Mouse (Mus musculus): ENCODE data around the gene Dmd.
"Not testable (repeated sequence)": the region's sequence is repeated elsewhere in the genome, so short reads cannot be mapped to it uniquely, and the experiment has no call there.

Dmd gene

GRCm38 (mm10) chrX:82948630-82949029 lies at the start of gene Dmd:
TSS of gene Dmd (plus strand) at chrX:82948870.
- peak; percentile 27 for DNase-seq (ENCODE audit: low read depth)

- no peak for DNase-seq (ENCODE audit: low read depth)
These were observed 47.2 kb upstream of the Dmd start for GRCm38 (mm10) chrX:82901515-82901914.

DNA sequence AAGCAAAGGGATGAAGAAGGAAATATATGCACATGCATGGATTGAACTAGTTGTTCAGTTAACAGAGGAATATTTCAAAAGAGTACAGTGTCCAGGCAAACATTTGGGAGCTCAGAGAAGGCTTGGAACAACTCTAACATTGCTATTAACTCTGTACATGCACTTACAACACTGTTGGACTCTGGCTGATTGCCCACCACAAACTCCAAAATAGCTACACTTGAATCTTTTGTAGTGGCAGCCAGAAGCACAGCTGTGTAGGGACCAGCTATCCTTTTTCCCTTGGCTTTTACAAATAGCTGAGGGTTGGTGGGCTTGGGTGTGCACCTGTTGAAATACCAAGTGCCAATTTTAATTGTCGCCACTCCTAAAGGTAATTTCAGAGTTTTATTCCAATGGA lies 39.0 kb downstream of the Dmd start:
- no peak for DNase-seq (ENCODE audit: low read depth)

GRCm38 (mm10) chrX:83050190-83050589 lies 101.5 kb downstream of the Dmd start:
- no peak for DNase-seq (ENCODE audit: low read depth)

DNA sequence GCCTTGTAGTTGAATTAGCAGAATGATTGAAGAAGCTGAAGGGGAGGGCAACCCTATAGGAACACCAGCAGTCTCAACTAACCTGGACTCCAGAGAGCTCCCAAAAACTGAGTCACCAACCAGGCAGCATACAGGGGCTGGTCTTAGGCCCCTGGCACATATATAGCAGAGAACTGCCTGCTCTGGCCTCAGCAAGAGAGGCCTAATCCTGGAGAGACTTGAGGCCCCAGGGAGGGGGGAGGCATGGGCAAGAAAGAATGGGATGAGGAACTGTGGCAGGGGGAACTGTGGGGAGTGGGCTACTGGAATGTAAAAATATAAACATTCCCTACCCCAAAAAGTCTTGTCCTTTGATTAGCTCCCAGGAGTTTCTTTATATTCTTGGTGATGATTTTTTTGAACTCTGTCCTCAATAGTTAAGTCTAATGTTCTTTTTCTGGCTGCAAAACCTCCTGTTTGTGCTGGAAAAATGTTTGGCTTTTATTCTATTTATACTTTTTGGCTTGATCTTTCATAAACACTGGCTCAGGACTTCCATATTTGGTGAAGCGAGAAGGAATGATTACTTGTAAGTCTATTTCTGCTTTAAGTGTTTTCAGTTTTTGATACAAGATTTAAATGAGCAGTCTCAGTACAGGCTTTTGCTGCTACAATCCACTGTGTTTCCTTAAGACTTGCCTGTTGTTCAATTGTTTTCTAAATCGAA lies 167.7 kb downstream of the Dmd start:
- no peak for DNase-seq (ENCODE audit: low read depth)

- no peak for DNase-seq (ENCODE audit: low read depth)
These were observed 168.5 kb downstream of the Dmd start for GRCm38 (mm10) chrX:83117198-83117597.

DNA sequence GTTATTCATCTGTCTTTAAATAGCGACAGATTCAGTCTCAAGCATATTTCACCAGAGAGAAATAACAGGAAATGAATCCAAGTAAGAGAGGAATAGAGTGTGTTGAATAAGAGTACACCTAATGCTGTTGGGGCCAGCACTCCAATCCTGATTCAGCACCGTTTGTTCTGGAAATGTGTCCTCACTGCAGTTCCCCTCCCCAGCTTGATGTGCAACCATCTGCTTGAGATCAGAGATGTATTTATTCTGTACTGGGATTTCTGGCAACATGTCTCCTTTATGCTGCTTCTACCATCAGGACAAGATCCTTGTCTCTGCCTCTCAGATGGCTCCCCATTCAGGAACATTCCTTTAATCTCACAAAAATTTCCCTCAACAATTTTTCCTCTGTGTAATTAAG lies 271.9 kb downstream of the Dmd start:
- no peak for DNase-seq (ENCODE audit: low read depth)

GRCm38 (mm10) chrX:83221050-83221449 lies 272.4 kb downstream of the Dmd start:
- no peak for DNase-seq (ENCODE audit: low read depth)

- DNase-seq (ENCODE audit: low read depth), result no peak
These were observed 538.9 kb downstream of the Dmd start, which contains the start of gene Tsga8 for GRCm38 (mm10) chrX:83487598-83487997. TSS of gene Tsga8 (minus strand) at chrX:83487924.

DNA sequence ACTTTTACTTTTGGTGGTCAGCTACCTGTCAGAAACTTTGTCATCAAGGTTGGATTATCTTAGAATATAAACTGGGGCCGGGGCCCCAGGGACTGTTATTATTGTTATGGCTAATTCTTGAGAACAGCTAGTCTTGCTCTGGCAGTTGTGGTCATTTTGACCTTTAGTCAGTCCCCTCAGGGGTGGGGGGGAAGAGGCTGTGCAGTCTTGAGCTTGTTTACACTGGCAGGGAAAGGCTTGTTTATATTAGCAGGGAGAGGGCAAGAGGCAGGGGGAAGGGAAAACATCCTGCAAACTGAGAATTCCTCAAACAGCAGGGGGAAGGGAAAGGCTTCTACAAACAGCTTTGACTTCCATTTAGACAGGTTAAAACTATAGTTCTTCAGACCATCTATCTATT lies 726.3 kb downstream of the Dmd start:
- peak; percentile 2 for DNase-seq (ENCODE audit: low read depth)

GRCm38 (mm10) chrX:83686547-83686946 lies 737.9 kb downstream of the Dmd start:
- DNase-seq (ENCODE audit: low read depth), result no peak

GRCm38 (mm10) chrX:83740533-83740932 lies 791.9 kb downstream of the Dmd start:
- DNase-seq (ENCODE audit: low read depth), result no peak

GRCm38 (mm10) chrX:83746301-83747008 lies 797.8 kb downstream of the Dmd start:
- DNase-seq (ENCODE audit: low read depth), result no peak

GRCm38 (mm10) chrX:83787406-83787805 lies 838.7 kb downstream of the Dmd start:
- DNase-seq (ENCODE audit: low read depth), result no peak

DNA sequence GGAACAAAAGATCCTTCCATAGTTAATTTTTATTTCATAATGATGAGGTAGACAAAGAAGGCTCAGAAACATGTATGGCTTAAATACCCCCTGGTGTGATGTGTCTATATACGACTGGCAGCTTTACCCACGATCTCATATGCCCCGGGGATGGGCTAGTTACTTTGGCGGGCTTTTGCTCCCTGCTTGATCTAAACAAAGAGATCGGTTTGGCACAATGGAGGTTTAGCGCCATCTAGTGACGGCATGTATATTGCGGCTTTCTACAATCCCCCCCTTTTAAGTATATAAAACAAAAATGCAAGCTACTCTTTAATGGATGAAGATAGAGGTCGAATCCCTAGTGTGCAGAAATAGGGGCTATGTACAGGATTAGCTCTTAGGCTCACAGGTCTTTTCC lies 918.8 kb downstream of the Dmd start:
- DNase-seq (ENCODE audit: low read depth), result not testable (repeated sequence)

- DNase-seq (ENCODE audit: low read depth), result not testable (repeated sequence)
These were observed 926.7 kb downstream of the Dmd start for GRCm38 (mm10) chrX:83875389-83875788.

GRCm38 (mm10) chrX:83975895-83976294 lies 1027.2 kb downstream of the Dmd start:
- no peak for DNase-seq (ENCODE audit: low read depth)

DNA sequence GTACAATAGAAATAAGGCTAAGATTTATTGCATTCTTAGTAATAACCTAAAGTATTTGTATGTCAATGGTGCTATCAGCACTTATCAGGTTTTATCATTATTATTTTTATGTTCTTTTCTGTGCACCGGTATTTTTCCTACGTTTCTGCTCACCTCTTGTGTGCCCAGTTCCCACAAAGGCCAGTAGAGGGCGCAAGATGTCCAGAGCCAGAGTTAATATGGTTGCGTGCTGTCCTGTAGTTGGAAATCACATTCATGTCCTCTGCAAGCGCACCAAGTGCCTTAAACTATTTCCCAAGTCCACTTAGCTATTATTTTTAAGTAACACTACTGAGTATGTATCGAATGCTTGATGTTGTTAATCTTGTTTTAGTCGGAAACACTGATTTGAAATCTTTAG lies 1052.6 kb downstream of the Dmd start:
- no peak for DNase-seq (ENCODE audit: low read depth)

DNA sequence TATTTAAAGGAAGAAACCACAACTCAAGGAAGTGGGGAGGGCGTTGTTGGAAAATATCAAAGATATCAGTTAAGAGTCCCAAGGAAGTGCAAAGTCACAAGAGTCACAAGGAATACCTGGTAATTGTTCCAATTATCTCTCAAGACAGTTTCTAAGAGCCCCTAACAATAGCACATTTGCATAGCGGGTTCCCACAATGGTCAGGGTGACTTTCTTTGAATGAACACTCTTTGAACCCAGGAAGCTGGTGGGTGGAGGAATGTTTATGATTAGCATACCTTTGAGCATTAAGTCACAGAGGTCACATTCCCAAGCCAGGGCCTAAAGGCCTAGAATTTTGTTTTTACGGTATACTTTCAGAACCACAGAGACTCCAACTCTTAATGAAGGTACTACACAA lies 1113.8 kb downstream of the Dmd start:
- DNase-seq (ENCODE audit: low read depth), result not testable (repeated sequence)

DNA sequence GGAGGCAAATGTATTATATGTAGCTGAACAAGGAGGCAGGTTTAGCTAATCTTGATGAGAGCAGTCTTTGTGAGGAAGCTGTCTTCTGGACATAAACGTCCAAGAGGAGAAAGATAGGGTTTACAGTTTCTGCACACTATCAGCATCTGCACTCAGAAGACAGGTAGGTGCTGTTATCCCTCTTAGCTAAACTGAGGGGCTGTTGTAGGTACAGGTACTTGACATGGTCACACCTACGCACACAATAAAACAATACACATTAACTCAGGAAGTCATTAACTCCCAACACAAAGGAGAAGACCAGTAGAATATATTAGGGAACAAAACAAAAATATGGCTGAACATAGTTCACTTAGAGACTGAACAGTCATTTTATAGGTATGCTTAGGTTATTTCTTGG lies 1217.2 kb downstream of the Dmd start:
- no peak for DNase-seq (ENCODE audit: low read depth)

DNA sequence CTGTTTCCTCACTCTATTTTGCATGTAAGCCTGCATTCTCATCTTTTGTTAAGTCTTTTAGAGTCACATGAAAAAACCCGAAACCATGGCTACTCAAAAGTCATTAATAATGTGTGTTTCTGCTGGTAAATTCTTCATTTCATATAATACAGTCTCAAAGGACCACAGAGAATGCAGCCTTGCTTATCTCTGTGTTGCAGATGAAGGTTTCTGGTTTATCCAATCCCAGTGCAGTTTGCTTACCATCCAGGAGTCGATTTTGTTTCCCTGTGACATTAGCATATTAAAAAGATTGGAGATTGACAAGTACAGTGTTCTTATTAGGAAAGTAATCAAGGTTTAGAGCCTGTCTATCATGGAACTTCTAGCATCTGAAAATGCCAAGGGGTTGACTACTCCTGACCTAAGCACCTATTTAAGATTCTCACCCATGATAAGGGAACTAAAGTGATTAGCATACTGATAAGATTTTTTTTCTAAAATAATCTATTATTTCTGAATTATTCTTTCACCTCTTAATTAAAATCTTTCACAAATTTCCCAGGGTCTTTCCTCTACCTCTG lies 1292.7 kb downstream of the Dmd start:
- no peak for DNase-seq (ENCODE audit: low read depth)

DNA sequence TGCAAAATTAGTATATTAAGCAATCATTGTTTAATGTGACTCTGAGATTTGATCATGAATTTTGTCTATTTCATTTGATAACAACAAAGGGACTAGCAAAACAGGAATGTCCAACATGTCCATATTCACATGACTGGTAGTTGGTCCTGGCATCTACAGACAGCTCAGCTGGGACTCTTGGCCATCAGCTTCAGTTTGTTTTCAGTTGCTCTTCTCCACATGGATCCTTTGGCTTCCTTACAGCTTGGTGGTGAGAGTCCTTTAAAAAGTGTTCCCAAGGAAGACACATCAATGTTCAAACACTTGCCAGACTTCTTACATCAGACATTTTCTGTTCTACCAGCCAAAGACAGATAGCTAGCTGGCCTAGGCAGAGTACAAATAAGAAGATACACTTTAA lies 1381.9 kb downstream of the Dmd start:
- DNase-seq (ENCODE audit: low read depth), result no peak

DNA sequence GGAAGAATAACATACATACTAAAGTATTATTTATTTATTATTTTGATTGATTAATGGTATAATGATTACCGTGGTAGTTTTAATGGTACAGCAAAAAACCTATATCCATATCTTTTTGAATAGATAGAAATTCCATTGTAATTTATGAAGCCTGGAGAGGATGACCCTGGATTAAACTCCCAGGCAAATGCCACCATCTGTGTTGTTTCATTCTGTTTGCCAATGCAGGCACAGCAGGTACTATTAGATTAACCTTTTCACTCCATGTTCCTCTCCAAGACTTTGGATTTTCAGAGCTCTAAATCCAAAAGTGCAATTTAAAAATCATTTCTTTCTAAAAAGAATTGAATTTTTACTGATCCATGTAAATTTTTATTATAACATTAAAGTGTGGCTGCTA lies 1383.5 kb downstream of the Dmd start:
- no peak for DNase-seq (ENCODE audit: low read depth)
